Mouse (Mus musculus) myocyte (in vitro differentiated cells): ENCODE results near the gene Klf3.

ENCODE experiments used
- E2F4 ChIP-seq: IDR thresholded peaks from one replicate; pipeline ENCODE4 v1.6.1; 2011; ENCODE audit warnings: mild to moderate bottlenecking, control low read depth, moderate library complexity; ENCODE audit not compliant: insufficient read depth
- POLR2A ChIP-seq: IDR thresholded peaks from one replicate; pipeline ENCODE4 v1.6.1; 2011; ENCODE audit warnings: low read depth, mild to moderate bottlenecking, control low read depth, moderate library complexity; ENCODE audit not compliant: insufficient read length
- POLR2AphosphoS2 ChIP-seq: IDR thresholded peaks from one replicate; pipeline ENCODE4 v1.6.1; 2011; ENCODE audit warnings: low read depth, control low read depth; ENCODE audit not compliant: insufficient read length
- USF1 ChIP-seq: IDR thresholded peaks from one replicate; pipeline ENCODE4 v1.6.1; 2011; ENCODE audit warnings: low read depth, mild to moderate bottlenecking, control low read depth, moderate library complexity

DNA sequence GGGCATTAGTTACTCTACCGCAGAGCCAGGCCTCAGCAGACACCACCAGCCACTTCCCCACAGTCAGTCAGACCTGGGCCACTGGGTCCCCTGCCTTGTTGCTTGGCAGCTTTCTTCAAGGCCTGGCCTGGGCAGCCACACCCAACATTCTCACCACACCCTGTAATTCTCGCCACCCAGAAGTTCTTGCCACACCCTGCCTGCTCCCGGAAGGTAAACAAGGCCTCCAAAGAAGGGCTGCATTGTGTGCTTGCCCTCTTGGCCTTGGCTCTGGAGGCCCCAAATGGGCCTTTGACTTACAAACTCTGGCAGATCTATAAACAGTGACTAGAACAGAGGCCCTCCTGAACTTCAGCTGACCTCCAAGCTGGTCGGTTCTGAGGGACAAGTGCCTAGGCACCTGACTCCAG is 61.5 kb downstream of the Klf3 start:
- peak; percentile 39 for TF ChIP-seq POLR2A
- no peak for TF ChIP-seq E2F4
- no peak for TF ChIP-seq POLR2AphosphoS2
- TF ChIP-seq USF1 = no peak
